Mouse (Mus musculus) liver, adult 2 months (tissue): ENCODE results near the gene Fbl.

Experiments
- CTCF ChIP-seq: fragments of 200-500 bp; IDR thresholded peaks from 2 replicates; pipeline ENCODE4 v1.5.1; 2011; ENCODE audit warnings: low read depth, low read length, control low read depth
- POLR2A ChIP-seq: fragments of 200-500 bp; IDR thresholded peaks from 2 replicates; pipeline ENCODE4 v1.6.1; 2011; ENCODE audit warnings: low read length, control low read depth; ENCODE audit not compliant: insufficient read depth; ENCODE audit errors: extremely low read depth

DNA sequence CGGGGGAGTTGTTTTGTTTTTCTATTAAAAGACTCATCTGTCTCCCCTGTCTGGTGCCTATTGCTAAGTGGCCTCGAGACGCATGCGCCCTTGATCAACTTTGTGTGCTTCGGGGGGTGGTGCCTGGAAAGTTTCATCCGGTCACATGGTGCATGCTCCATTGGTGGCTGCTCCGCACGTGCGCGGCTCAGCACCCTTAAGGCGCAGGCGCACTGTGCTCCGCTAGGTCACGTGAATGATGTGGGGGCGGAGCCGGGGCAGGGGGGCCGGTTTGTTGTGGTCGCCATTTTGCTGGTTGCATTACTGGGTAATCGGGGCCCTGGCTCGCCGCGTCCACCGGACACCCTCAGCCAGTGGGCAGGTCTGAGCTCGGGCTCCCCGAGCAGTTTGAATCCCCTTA lies 9.7 kb downstream of the Fbl start, which contains the start of gene Dyrk1b:
- TF ChIP-seq POLR2A (no peak), CTCF (no peak)
